Mouse (Mus musculus): ENCODE results near the gene Alb.

- TF ChIP-seq POLR2A (IDR thresholded peaks at IDR 0.05; ENCODE audit: control insufficient read depth, extremely low read depth, insufficient read depth, low read length, poor library complexity), result no peak
- TF ChIP-seq CTCF (IDR thresholded peaks at IDR 0.05; ENCODE audit: borderline replicate concordance, control insufficient read depth, extremely low read depth, insufficient read depth, low read length, poor library complexity), result no peak
Observed at GRCm38 (mm10) chr5:90473902-90474301, 13.2 kb downstream of the Alb start.
